10 mouse cellular contexts compared by ENCODE assay signal in the genomic region with DNA sequence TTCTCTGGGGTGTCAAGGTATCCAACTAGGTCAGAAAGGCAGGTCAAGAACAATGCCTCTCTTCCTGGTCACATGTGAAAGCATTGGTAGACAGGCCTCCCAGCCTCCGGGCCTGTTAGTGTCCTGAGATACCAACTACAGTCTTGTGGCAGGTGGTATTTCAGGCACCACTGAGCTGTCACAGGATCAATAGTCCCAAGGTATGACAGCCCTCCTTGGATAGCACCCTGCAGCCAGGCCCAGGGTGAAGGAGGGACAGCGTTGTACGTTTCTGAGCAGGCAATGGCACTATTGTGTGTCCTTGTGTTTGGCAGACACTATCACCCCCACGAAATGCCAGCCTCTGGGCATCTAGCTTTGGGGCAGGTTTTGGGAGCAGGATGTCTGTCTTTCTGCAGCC.
"Had no signal": no experiment of that assay in that cellular context is flagged by ENCODE, and none has a peak within 500 bp of the region (broad histone marks: within the 10 kb centered on the region; RNA-seq: fewer than 3 reads in every experiment).

No protein-coding gene starts in this region.

- H3K9me3 ChIP-seq: limb, embryonic 15.5 days; midbrain, embryonic 12.5 days; neural tube, embryonic 13.5 days had no signal

- DNase-seq: kidney, postnatal 36 days; layer of hippocampus, adult 9-11 months; layer of hippocampus, postnatal 36 days; right cerebral cortex, postnatal 14 days; thymus, postnatal 4 days had no signal

- ATAC-seq: midbrain, embryonic 16.5 days had no signal

- H3K9ac ChIP-seq: limb, embryonic 15.5 days; liver, embryonic 14.5 days; midbrain, embryonic 12.5 days; neural tube, embryonic 13.5 days had no signal

- H3K4me2 ChIP-seq: limb, embryonic 15.5 days; midbrain, embryonic 12.5 days; neural tube, embryonic 13.5 days had no signal

- H3K27ac ChIP-seq: liver, embryonic 14.5 days; midbrain, embryonic 12.5 days; neural tube, embryonic 13.5 days had no signal

- H3K4me3 ChIP-seq: limb, embryonic 15.5 days; midbrain, embryonic 12.5 days; neural tube, embryonic 13.5 days had no signal

- H3K4me1 ChIP-seq: midbrain, embryonic 12.5 days; neural tube, embryonic 13.5 days had no signal

- H3K27me3 ChIP-seq: limb, embryonic 15.5 days; midbrain, embryonic 12.5 days; neural tube, embryonic 13.5 days had no signal

- H3K36me3 ChIP-seq: limb, embryonic 15.5 days; midbrain, embryonic 12.5 days; neural tube, embryonic 13.5 days had no signal
